Comparison of ENCODE assay signal across 42 mouse cellular contexts in genomic region chr5:32872346-32872745, GRCm38 (mm10). TPM values are rescaled to one million over a fixed set of nuclear protein-coding genes. Genes with fewer than 3 reads are reported as not detected.
"Had no signal": no experiment of that assay in that cellular context is flagged by ENCODE, and none has a peak within 500 bp of the region (broad histone marks: within the 10 kb centered on the region; RNA-seq: fewer than 3 reads in every experiment).

No protein-coding gene starts in this region.

- H3K4me2 ChIP-seq: limb, embryonic 12.5 days; limb, embryonic 13.5 days; limb, embryonic 15.5 days; liver, embryonic 11.5 days; liver, embryonic 12.5 days; liver, embryonic 13.5 days; liver, embryonic 15.5 days; lung, embryonic 14.5 days; lung, embryonic 15.5 days; midbrain, embryonic 11.5 days; midbrain, embryonic 12.5 days; midbrain, embryonic 13.5 days; midbrain, embryonic 15.5 days; neural tube, embryonic 12.5 days; neural tube, embryonic 13.5 days had no signal

- H3K27me3 ChIP-seq: limb, embryonic 12.5 days; limb, embryonic 13.5 days; limb, embryonic 15.5 days; liver, embryonic 12.5 days; liver, embryonic 13.5 days; liver, embryonic 15.5 days; lung, embryonic 15.5 days; megakaryocyte, embryonic 14.5 days; midbrain, embryonic 12.5 days; midbrain, embryonic 13.5 days; midbrain, embryonic 15.5 days; neural tube, embryonic 12.5 days; neural tube, embryonic 13.5 days had no signal

- H3K9ac ChIP-seq: limb, embryonic 12.5 days; limb, embryonic 13.5 days; limb, embryonic 15.5 days; liver, embryonic 12.5 days; liver, embryonic 13.5 days; liver, embryonic 14.5 days; liver, embryonic 15.5 days; liver, postnatal 0 days; lung, embryonic 14.5 days; lung, embryonic 15.5 days; midbrain, embryonic 12.5 days; midbrain, embryonic 13.5 days; midbrain, embryonic 15.5 days; neural tube, embryonic 12.5 days; neural tube, embryonic 13.5 days had no signal

- H3K4me3 ChIP-seq: limb, embryonic 10.5 days; limb, embryonic 12.5 days; limb, embryonic 13.5 days; limb, embryonic 15.5 days; liver, embryonic 12.5 days; liver, embryonic 13.5 days; liver, embryonic 15.5 days; lung, embryonic 15.5 days; megakaryocyte, embryonic 14.5 days; midbrain, embryonic 10.5 days; midbrain, embryonic 12.5 days; midbrain, embryonic 13.5 days; midbrain, embryonic 15.5 days; myocyte; neural tube, embryonic 12.5 days; neural tube, embryonic 13.5 days had no signal

- ATAC-seq: liver, embryonic 12.5 days; liver, postnatal 0 days; lung, postnatal 0 days; midbrain, embryonic 13.5 days; midbrain, embryonic 15.5 days; midbrain, embryonic 16.5 days had no signal

- H3K9me3 ChIP-seq: limb, embryonic 10.5 days; limb, embryonic 12.5 days; limb, embryonic 13.5 days; limb, embryonic 15.5 days; liver, embryonic 12.5 days; liver, embryonic 13.5 days; liver, embryonic 15.5 days; lung, embryonic 15.5 days; megakaryocyte, embryonic 14.5 days; midbrain, embryonic 10.5 days; midbrain, embryonic 12.5 days; midbrain, embryonic 13.5 days; midbrain, embryonic 15.5 days; neural tube, embryonic 12.5 days; neural tube, embryonic 13.5 days had no signal

- H3K4me1 ChIP-seq: limb, embryonic 10.5 days; limb, embryonic 12.5 days; limb, embryonic 13.5 days; limb, embryonic 15.5 days; liver, embryonic 12.5 days; liver, embryonic 13.5 days; liver, embryonic 15.5 days; lung, embryonic 15.5 days; midbrain, embryonic 10.5 days; midbrain, embryonic 12.5 days; midbrain, embryonic 13.5 days; midbrain, embryonic 15.5 days; neural tube, embryonic 12.5 days; neural tube, embryonic 13.5 days had no signal

- H3K27ac ChIP-seq: limb, embryonic 10.5 days; limb, embryonic 12.5 days; limb, embryonic 13.5 days; limb, embryonic 15.5 days; liver, embryonic 12.5 days; liver, embryonic 13.5 days; liver, embryonic 14.5 days; liver, embryonic 15.5 days; lung, embryonic 15.5 days; macrophage; midbrain, embryonic 10.5 days; midbrain, embryonic 12.5 days; midbrain, embryonic 13.5 days; midbrain, embryonic 15.5 days; neural tube, embryonic 12.5 days; neural tube, embryonic 13.5 days had no signal

- DNase-seq: left cerebral cortex, postnatal 4 days; liver; liver, embryonic 13.5 days; liver, postnatal 0 days; lung, adult 18-20 months; lung, adult 2 months; lung, embryonic 14.5 days; lung, postnatal 10 days; lung, postnatal 14 days; lung, postnatal 36 days; lung, postnatal 4 days; midbrain, embryonic 14.5 days had no signal

RNA-seq across cellular contexts. Expression of gene Gm20671, which starts 45.4 kb away (rescaled TPM):
- total RNA-seq: left cerebral cortex, postnatal 14 days; left cerebral cortex, postnatal 25 days; left cerebral cortex, postnatal 36 days; left cerebral cortex, postnatal 4 days; liver, adult 2 months had no signal
- polyA plus RNA-seq: limb, embryonic 10.5 days; limb, embryonic 11.5 days; limb, embryonic 12.5 days; limb, embryonic 13.5 days; limb, embryonic 15.5 days; liver, embryonic 11.5 days; liver, embryonic 12.5 days; liver, embryonic 13.5 days; liver, embryonic 15.5 days; liver, embryonic 16.5 days; liver, postnatal 0 days; lung, embryonic 14.5 days; lung, embryonic 15.5 days; lung, embryonic 16.5 days; lung, postnatal 0 days; macrophage; midbrain, embryonic 10.5 days; midbrain, embryonic 11.5 days; midbrain, embryonic 12.5 days; midbrain, embryonic 13.5 days; midbrain, embryonic 14.5 days; midbrain, embryonic 15.5 days; midbrain, embryonic 16.5 days; midbrain, postnatal 0 days; myocyte; neural tube, embryonic 11.5 days; neural tube, embryonic 12.5 days; neural tube, embryonic 13.5 days had no signal
